Mouse (Mus musculus) liver, adult 2 months (tissue): Measurements from ENCODE around the gene Pnp.

Experiments
- CTCF ChIP-seq: fragments of 200-500 bp; IDR thresholded peaks from 2 replicates; pipeline ENCODE4 v1.5.1; 2011; ENCODE audit warnings: low read depth, low read length, control low read depth
- POLR2A ChIP-seq: fragments of 200-500 bp; IDR thresholded peaks from 2 replicates; pipeline ENCODE4 v1.6.1; 2011; ENCODE audit warnings: low read length, control low read depth; ENCODE audit not compliant: insufficient read depth; ENCODE audit errors: extremely low read depth

DNA sequence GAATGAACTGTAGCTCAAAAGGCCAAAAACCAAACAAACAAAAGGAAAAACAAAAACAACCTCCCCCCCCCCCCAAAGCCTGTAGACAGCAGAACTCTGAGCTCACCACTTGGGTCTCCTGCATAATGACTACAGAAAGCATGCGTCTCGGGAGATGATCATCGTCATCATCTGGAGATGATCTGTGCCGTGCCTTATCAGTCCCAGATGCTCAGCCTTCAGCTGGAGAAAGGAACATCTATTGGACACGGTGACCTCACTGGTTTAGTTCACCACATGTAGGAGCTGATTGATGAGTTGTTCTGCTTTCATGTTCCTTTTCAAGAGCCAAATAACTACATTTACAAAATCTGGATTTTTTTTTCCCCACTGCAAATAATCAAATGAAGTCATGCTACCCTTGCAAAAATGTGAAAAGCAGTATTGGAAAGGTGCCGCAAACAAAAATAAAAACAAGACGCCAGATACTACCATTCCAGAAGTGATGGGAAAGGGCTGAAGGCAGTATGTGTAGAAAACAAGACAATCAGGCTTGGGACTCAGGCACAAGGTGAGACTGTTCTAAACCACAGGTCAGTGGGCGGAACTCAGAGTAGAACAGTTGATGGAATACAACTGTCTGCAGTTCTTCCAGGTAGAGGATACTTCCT, 76.4 kb downstream of the Pnp start, which contains the start of gene Rnase10:
- TF ChIP-seq POLR2A (no peak), CTCF (no peak)
